Mouse (Mus musculus) embryonic facial prominence, embryonic 15.5 days (tissue): ENCODE data around the gene Bbs12. TPM values are rescaled to one million over a fixed set of nuclear protein-coding genes. Genes with fewer than 3 reads are reported as not detected.

Experiments used
- ATAC-seq: fragments of 200-750 bp; cut with Nextera tagmentation; 2 replicates; pipeline ENCODE4 v1.8.0; 2017; ENCODE audit warnings: low read depth, moderate TSS enrichment; ENCODE audit not compliant: insufficient number of reproducible peaks, low FRiP score, low TSS enrichment
- H3K27ac ChIP-seq: fragments of 300-500 bp; sonication (generic); replicated peaks from 2 replicates; pipeline ENCODE4 v1.5.1; 2015; ENCODE audit warnings: mild to moderate bottlenecking, inconsistent platforms
- H3K27me3 ChIP-seq: fragments of 300-500 bp; sonication (generic); 2 replicates; pipeline ENCODE4 v1.6.1; 2015; ENCODE audit warnings: inconsistent platforms
- H3K36me3 ChIP-seq: fragments of 300-500 bp; sonication (generic); 2 replicates; pipeline ENCODE4 v1.6.1; 2015; ENCODE audit warnings: mild to moderate bottlenecking, inconsistent platforms
- H3K4me1 ChIP-seq: fragments of 300-500 bp; sonication (generic); 2 replicates; pipeline ENCODE4 v1.6.1; 2015; ENCODE audit warnings: inconsistent platforms
- H3K4me2 ChIP-seq: fragments of 300-500 bp; sonication (generic); replicated peaks from 2 replicates; pipeline ENCODE4 v1.6.1; 2015; ENCODE audit warnings: mild to moderate bottlenecking, inconsistent platforms
- H3K4me3 ChIP-seq: fragments of 300-500 bp; sonication (generic); replicated peaks from 2 replicates; pipeline ENCODE4 v1.5.1; 2015; ENCODE audit warnings: mild to moderate bottlenecking, inconsistent platforms
- H3K9ac ChIP-seq: fragments of 300-500 bp; sonication (generic); 2 replicates; pipeline ENCODE4 v1.6.1; 2015; ENCODE audit warnings: inconsistent platforms
- H3K9me3 ChIP-seq: fragments of 300-500 bp; sonication (generic); replicated peaks from 2 replicates; pipeline ENCODE4 v1.6.1; 2016; ENCODE audit warnings: inconsistent platforms
- whole genome bisulfite sequencing: fragments of 180-500 bp; shearing (Covaris S2); methylation state at CpG from one replicate; pipeline ENCODE4 v1.1.7; 2015; 5-methylcytosine and 5-hydroxymethylcytosine counted together
- polyA plus RNA-seq: library from polyadenylated mRNA; unstranded; fragments of >200 nt; fragmentation: Nextera tagmentation; extraction: Ambion mirVana; gene quantifications from 2 replicates; pipeline ENCODE4 v1.2.1, GENCODE M21; 2015

The Bbs12 gene
- 7.0 and 8.3 TPM in 2 replicates for polyA plus RNA-seq

DNA sequence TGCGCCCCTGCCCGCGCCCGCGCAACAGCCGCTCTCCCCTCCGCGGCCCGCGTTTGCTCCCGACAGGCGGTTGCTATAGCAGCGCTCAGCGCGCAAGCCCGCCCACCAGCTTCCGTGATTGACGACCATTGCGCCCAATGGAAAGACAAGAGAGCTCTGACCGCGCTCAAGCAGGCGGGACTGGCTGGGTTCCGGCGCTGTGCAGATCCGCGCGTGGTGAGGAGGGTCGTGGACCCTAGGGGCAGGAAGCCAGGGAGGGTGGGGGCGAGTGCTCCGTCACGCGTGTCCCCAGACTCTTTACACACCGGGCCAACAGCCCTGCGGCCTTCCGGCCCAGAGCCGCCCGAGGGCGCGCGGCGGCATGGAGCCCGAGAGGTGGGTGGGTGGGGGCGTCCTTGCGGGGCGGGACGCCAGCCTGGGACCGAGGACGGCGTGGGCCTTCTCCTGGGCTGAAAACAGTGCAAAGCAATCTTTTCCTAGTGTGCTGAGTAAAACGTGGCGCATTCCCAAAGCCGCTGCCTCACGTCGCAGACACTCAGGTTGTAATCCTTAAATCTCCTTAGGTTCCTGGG lies at the start of gene Bbs12, which contains the start of gene Cetn4:
Gene Bbs12 (plus strand): TSS at position 185 of the 572 bp plus-strand sequence.
Gene Cetn4 (minus strand): TSS at position 339 of the 572 bp plus-strand sequence.
- under 1% methylated on average over 53 of the region's 54 CpGs for WGBS
- Histone ChIP-seq H3K4me1 (peaks cover 14% of the 10 kb centered on the region; the same call in 1 of the 2 replicates), H3K9ac (peak within 1 kb of the TSS; percentile 64), H3K36me3 (no peaks in the 10 kb centered on the region), H3K9me3 (no peaks in the 10 kb centered on the region), H3K4me2 (peak within 1 kb of the TSS; percentile 69), H3K4me3 (peak within 1 kb of the TSS; percentile 79), H3K27ac (peak within 1 kb of the TSS; percentile 86), H3K27me3 (no peaks in the 10 kb centered on the region)
- ATAC-seq: peak; percentile 99

DNA sequence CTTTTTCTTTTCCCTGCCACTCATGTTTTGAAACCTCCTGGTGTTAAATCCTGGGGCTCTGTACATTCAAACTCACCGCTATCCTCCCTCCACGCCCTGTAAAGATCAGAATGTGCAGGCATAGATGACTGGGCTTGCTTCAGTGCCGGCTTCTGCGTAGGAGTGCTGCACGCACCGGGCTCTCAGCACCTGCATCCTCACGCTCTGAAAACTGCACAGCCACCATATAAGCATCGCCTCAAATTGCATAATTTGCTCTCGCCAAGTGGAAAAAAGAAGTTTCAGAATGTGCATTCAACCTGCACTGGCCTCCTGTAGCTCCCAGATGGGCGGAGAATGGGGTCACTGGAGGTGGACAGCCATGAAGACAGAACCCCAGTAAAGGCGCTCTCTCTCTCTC lies 44.0 kb upstream of the Bbs12 start:
- 84% methylated on average over 11 of the region's 11 CpGs for WGBS
- Histone ChIP-seq H3K4me1 (no peaks in the 10 kb centered on the region), H3K9ac (no peak overlapping the region), H3K27me3 (no peaks in the 10 kb centered on the region), H3K36me3 (no peaks in the 10 kb centered on the region), H3K4me2 (no peak overlapping the region), H3K4me3 (no peak overlapping the region), H3K9me3 (no peaks in the 10 kb centered on the region), H3K27ac (no peak overlapping the region)
- ATAC-seq: no peak

DNA sequence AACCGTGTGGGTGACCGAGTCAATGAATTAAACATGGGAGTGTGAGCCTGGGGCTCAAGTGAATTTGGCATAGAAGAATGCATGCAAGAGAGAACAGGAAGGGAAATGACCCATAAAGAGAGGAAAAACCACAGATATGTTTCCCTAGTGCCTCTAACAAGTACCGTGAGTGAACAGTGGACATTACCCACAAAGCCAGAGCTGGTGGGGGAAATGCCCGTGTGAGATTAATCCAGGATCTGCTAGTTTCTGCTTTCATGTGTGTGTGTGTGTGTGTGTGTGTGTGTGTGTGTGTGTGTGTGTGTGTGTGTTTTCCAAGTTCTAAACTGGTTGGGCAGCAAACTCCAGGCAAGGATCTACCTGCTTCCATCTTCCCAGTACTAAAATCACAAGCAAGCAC lies 42.4 kb upstream of the Bbs12 start:
- no peak for ATAC-seq
- 70% methylated on average over 4 of the region's 4 CpGs for WGBS
- Histone ChIP-seq H3K36me3 (no peaks in the 10 kb centered on the region), H3K27me3 (peaks cover 3% of the 10 kb centered on the region; the same call in 1 of the 2 replicates), H3K4me1 (no peaks in the 10 kb centered on the region), H3K4me2 (no peak overlapping the region), H3K9me3 (no peaks in the 10 kb centered on the region), H3K9ac (no peak overlapping the region), H3K4me3 (no peak overlapping the region), H3K27ac (no peak overlapping the region)

DNA sequence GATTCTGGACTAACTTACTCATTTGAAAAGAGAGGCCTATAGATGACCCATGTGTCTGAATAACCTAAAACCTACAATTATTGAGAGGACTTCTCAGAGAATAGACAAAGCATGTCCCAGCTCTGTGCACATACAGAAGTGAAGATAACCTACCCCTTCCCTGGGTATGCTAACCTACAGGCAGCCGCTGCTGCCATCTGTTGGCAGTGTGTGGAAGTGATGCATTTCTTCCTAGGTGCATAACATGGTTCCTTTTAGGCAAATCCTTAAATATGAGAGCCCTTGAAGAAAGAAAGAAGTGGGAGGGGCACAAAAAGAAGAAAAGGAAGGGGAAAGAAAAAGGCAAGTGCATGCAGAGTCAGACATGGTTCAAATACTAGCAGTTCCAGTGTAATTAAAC lies 41.1 kb upstream of the Bbs12 start:
- H3K9me3 ChIP-seq: no peaks in the 10 kb centered on the region
- peaks cover 3% of the 10 kb centered on the region; the same call in 1 of the 2 replicates for H3K27me3 ChIP-seq
- no peak overlapping the region for H3K27ac ChIP-seq
- H3K9ac ChIP-seq: no peak overlapping the region
- no peak overlapping the region for H3K4me2 ChIP-seq
- no peaks in the 10 kb centered on the region for H3K4me1 ChIP-seq
- ATAC-seq: no peak
- no peak overlapping the region for H3K4me3 ChIP-seq
- no peaks in the 10 kb centered on the region for H3K36me3 ChIP-seq
- 3% methylated on average over 1 of the region's 1 CpGs for WGBS

DNA sequence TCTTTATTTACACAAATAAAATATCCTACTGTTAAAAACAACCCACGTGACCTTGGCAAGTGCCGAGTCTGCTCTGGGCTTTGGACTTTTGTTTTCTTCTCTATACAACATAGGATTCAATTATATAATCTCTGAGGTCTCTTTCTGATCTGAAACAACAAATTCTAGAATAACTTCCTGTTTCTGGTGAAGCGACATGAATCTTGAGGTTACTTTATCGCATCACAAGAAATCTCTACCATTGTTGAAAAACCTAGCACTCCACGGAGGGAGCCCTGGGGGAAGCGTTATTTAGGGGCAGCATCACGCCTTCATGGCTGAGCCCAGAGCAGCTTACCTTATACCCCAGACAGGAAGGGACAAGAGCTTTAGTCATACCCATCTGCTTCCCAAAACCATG lies 39.3 kb upstream of the Bbs12 start:
- Histone ChIP-seq H3K27ac (no peak overlapping the region), H3K36me3 (no peaks in the 10 kb centered on the region), H3K4me2 (no peak overlapping the region), H3K9me3 (no peaks in the 10 kb centered on the region), H3K4me1 (no peaks in the 10 kb centered on the region), H3K4me3 (no peak overlapping the region), H3K9ac (no peak overlapping the region), H3K27me3 (peaks cover 3% of the 10 kb centered on the region; the same call in 1 of the 2 replicates)
- 82% methylated on average over 7 of the region's 7 CpGs for WGBS
- ATAC-seq: no peak

DNA sequence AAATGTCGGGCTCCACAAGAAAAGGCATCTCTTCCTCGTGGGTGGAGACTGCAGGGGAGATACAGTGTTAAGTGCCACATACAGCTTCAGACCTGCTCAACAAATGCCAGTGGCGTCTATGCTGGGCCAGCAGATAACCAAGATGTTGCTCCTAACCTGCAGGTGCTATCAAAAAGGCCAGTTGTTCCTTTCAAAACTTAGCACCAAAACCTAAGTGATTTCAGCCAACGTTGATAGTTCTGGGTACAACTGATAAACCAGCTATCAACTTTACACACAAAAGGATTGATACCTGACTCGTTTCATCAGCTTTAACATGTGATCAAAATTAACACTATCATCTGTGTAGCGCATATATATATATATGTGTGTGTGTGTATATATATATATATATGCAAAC lies 37.7 kb upstream of the Bbs12 start:
- H3K9ac ChIP-seq: no peak overlapping the region
- WGBS: 79% methylated on average over 6 of the region's 6 CpGs
- ATAC-seq: no peak
- peaks cover 3% of the 10 kb centered on the region; the same call in 1 of the 2 replicates for H3K27me3 ChIP-seq
- no peaks in the 10 kb centered on the region for H3K4me1 ChIP-seq
- no peak overlapping the region for H3K27ac ChIP-seq
- H3K36me3 ChIP-seq: no peaks in the 10 kb centered on the region
- H3K4me2 ChIP-seq: no peak overlapping the region
- no peaks in the 10 kb centered on the region for H3K9me3 ChIP-seq
- H3K4me3 ChIP-seq: no peak overlapping the region

DNA sequence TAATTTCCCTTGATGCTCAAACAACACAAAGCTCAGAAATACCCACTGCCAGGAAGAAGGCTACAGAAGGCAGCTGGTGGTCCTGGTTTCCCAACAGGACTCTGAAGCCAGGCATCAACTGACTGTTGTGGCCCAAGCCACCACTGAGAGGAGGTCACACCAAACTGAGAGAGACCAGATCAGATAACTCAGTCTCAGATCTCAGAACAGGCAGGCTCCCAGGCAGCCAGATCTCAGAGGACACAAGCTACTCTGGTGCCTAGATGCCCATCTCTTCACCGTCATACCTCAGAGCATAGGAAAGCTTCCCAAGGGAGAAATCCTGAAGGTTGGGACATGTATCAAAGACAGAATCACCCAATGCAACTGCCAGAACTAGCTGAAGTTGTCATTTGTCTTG lies 32.1 kb upstream of the Bbs12 start:
- no peak for ATAC-seq
- Histone ChIP-seq H3K27me3 (no peaks in the 10 kb centered on the region), H3K4me2 (no peak overlapping the region), H3K27ac (no peak overlapping the region), H3K9me3 (no peaks in the 10 kb centered on the region), H3K4me1 (no peaks in the 10 kb centered on the region), H3K9ac (no peak overlapping the region), H3K36me3 (no peaks in the 10 kb centered on the region), H3K4me3 (no peak overlapping the region)
- 92% methylated on average over 1 of the region's 1 CpGs for WGBS

DNA sequence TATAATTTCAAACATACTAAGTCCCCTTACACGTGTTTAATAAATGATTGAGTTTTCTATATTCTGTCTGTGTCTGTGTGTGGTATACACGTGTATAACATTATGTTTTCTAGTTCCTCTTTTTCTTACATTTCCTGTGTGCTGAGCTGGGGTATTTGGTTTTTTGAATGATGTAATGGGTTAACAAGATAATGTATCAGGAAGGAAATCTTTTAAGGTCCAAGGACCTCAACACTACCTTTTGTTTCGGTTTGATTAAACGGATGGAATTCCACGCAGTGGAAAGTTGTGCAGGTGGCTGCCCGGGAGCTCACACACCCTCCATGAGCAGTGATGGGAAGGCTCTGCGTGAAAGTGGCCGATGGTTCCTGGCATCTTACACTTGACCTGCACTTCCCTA lies 31.5 kb upstream of the Bbs12 start:
- Histone ChIP-seq H3K27ac (no peak overlapping the region), H3K4me1 (no peaks in the 10 kb centered on the region), H3K36me3 (no peaks in the 10 kb centered on the region), H3K27me3 (no peaks in the 10 kb centered on the region), H3K4me3 (no peak overlapping the region), H3K9ac (no peak overlapping the region), H3K4me2 (no peak overlapping the region), H3K9me3 (no peaks in the 10 kb centered on the region)
- WGBS: 72% methylated on average over 8 of the region's 8 CpGs
- ATAC-seq: no peak

DNA sequence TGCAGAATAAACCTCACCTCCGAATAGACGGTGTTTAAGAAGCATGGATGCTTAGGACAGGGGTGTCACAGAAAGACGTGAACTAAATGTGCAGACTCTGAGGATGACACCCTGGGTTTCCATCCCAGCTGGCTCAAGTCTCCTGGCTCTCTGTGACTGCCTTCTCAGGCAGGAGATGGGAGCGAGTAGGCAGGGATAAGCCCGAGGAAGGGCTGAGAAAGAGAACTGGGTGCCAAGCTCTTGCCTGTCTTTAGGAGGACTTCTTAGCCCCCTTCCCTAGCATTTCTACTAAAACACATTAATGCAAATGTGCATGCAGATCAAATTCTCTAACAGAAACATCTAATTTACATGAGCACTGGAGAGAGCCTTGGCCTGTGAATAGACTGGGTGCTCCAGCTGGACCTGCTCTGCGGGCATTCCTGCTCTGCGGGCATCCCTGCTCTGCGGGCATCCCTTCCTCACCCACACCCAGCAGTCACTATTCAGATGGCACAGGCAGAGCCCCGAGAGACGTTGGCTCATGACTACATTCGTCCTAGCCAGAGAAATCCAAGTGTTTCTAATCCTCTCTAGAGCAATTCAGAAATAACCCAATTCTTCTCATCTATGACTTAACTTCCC lies 29.9 kb upstream of the Bbs12 start:
- H3K4me3 ChIP-seq: no peak overlapping the region
- no peaks in the 10 kb centered on the region for H3K27me3 ChIP-seq
- 73% methylated on average over 11 of the region's 11 CpGs for WGBS
- no peak overlapping the region for H3K4me2 ChIP-seq
- ATAC-seq: no peak
- H3K9me3 ChIP-seq: no peaks in the 10 kb centered on the region
- no peak overlapping the region for H3K9ac ChIP-seq
- no peaks in the 10 kb centered on the region for H3K36me3 ChIP-seq
- no peaks in the 10 kb centered on the region for H3K4me1 ChIP-seq
- no peak overlapping the region for H3K27ac ChIP-seq

DNA sequence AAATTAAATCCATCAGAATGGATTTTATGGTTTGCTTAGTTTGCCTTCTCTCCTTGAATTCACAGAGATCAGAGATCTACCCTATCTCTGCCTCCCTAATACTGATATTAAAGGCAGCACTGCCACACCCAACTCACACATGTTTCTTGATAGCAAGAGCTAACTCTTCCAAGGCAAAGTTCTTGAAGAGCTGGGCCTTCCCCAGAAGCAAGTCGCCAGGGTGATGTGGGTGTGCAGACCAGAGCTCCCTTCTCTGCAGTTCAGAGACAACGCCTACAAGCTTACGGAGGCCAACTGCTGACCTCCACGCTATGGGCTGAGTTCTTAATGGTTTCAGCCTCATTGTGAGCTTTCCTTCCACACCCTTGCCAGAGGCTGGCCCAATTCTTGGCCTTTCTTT lies 29.1 kb upstream of the Bbs12 start:
- no peaks in the 10 kb centered on the region for H3K36me3 ChIP-seq
- 91% methylated on average over 4 of the region's 4 CpGs for WGBS

DNA sequence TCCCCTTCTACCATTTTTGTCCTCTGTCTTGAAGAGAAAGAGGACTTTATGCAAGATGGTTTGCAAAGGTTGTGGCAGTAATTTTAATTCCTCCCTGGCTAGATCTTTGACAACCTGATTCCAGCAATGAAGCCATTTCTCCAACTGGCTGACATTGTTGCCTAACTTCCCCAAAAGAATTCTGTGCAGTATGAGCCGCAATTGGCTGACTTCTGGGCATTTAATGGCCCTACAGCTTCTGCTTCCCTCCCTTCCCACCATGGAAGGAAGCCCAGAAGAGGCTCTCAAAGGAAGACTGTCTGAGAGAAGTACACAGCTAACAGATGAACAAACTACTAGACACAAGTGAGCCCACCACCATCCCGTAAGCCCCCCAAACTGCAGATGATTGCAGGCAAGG lies 23.1 kb upstream of the Bbs12 start:
- H3K9ac ChIP-seq: no peak overlapping the region
- no peak overlapping the region for H3K4me2 ChIP-seq
- H3K4me1 ChIP-seq: no peaks in the 10 kb centered on the region
- H3K36me3 ChIP-seq: no peaks in the 10 kb centered on the region
- WGBS: 91% methylated on average over 2 of the region's 2 CpGs
- no peak for ATAC-seq
- no peak overlapping the region for H3K4me3 ChIP-seq
- no peaks in the 10 kb centered on the region for H3K9me3 ChIP-seq
- no peak overlapping the region for H3K27ac ChIP-seq
- no peaks in the 10 kb centered on the region for H3K27me3 ChIP-seq

More for the DNA sequence above, 29.1 kb upstream of the Bbs12 start:
- Histone ChIP-seq H3K4me3 (no peak overlapping the region), H3K4me1 (no peaks in the 10 kb centered on the region), H3K27ac (no peak overlapping the region), H3K9me3 (no peaks in the 10 kb centered on the region), H3K9ac (no peak overlapping the region), H3K4me2 (no peak overlapping the region), H3K27me3 (no peaks in the 10 kb centered on the region)
- ATAC-seq: no peak
